Mouse (Mus musculus) stomach, postnatal 0 days (tissue): ENCODE results near the gene Il1rap.

ENCODE experiments used
- CTCF ChIP-seq: IDR thresholded peaks from 2 replicates; pipeline ENCODE4 v1.5.1; 2016; ENCODE audit warnings: antibody characterized with exemption, low read depth, mild to moderate bottlenecking, moderate library complexity
- EP300 ChIP-seq: optimal IDR thresholded peaks from 2 replicates; pipeline ENCODE3; 2016; ENCODE audit warnings: antibody characterized with exemption

- TF ChIP-seq CTCF (no peak), EP300 (no peak)
Observed at GRCm38 (mm10) chr16:26647036-26647435, 65.5 kb downstream of the Il1rap start.
